Mouse (Mus musculus): ENCODE results near the gene Mtap. TPM values are rescaled to one million over a fixed set of nuclear protein-coding genes. Genes with fewer than 3 reads are reported as not detected.

Gene Mtap
- polyA plus RNA-seq, 1 experiment from 2014 or later = 29.1 TPM

Other genes with a start within 250 kb of the Mtap start
- gene Cdkn2a, start 157.5 kb downstream of the Mtap start, polyA plus RNA-seq (2015; fragmentation: Nextera tagmentation; extraction: Ambion mirVana) = not detected in 2 replicates
- gene Cdkn2b, start 173.9 kb downstream of the Mtap start, polyA plus RNA-seq (2015; fragmentation: Nextera tagmentation; extraction: Ambion mirVana) = 1.1 and 1.7 TPM in 2 replicates

Measured in hindbrain, embryonic 16.5 days (tissue).